Mouse (Mus musculus) cortical plate, adult 2 months (tissue): ENCODE data around the gene R3hcc1l.

Experiments used
- CTCF ChIP-seq: fragments of 200-500 bp; IDR thresholded peaks from 2 replicates; pipeline ENCODE4 v1.5.1; 2011; ENCODE audit warnings: mild to moderate bottlenecking, control low read depth, low read length; ENCODE audit not compliant: insufficient read depth; ENCODE audit errors: extremely low read depth
- POLR2A ChIP-seq: fragments of 200-500 bp; IDR thresholded peaks from 2 replicates; pipeline ENCODE4 v1.6.1; 2011; ENCODE audit warnings: mild to moderate bottlenecking, low read length, control low read depth; ENCODE audit not compliant: insufficient read depth; ENCODE audit errors: extremely low read depth

DNA sequence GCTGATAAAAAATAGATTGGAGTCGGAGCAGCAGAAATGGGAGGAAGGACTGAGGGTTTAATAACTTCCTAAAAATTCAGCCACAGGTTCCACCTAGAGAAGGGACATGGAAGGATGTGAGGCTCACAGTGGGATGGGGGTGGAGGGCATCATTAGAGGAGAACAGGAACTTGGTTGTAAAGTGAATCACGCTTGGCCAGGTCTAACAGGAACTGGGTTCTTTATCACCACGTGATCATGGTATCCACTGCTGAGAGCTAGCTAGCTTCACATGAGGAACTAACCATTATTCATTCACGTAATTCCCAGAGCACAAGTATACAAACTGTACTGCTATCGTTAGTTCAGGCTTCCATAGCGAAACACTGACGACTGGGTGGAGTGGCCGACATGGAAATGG lies 121.0 kb downstream of the R3hcc1l start:
- no peak for TF ChIP-seq CTCF
- no peak for TF ChIP-seq POLR2A
